Mouse (Mus musculus) heart, adult 11 months (tissue): Measurements from ENCODE around the gene Ppp2r3c.
A peak's percentile ranks its signal among the peaks of the same experiment; 100 is the strongest.
"Not testable (repeated sequence)": the region's sequence is repeated elsewhere in the genome, so short reads cannot be mapped to it uniquely, and the experiment has no call there.

Experiments used
- DNase-seq: peaks from one replicate; pipeline ENCODE4 v3.0.0; 2022

Gene Ppp2r3c

DNA sequence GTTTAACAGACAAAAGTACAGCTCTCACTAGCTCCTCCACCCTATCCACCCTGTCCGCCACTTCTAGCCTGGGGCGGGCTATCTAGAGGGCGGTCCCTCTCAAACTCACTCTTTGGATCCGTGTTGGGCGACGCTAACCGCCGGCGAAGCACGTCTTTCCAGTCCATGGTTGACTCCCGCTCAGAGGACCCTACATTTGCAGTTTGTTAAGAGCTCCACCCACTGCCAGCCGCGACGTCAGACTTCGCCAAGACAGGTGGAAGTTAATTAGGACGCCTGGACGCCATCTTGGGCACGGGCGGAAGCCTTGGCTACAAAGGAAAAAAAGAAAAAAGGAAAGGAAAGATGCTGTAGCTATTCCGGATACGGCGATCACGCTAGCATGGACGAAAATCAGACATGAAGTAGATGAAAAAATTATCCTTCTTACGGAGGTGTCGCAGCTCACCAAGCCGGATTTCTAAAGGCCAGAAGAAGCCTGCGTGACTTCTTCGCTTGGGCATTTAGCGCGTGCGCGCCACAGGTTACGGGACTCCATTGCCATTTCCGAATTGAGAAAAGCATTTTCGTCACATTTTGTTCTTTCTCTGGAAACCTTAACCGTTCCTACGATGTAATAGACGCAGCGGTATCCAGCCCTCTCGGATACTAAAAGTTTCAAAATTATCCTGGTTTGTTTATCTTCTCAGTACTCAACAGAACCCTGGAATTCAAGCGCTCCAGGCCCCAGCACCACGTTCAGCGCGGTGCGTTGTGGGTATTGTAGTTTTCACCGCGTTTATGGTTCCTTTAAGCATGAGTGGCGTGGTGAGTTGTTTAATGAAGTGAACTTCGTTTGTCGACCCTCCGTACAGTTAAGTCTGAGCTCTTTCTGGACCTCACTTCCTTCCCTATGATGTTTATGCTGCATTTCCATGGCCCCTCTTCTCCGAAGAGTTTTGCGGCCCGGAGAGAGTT is at the start of gene Ppp2r3c:
Gene Ppp2r3c (minus strand): TSS at position 514 of the 957 bp plus-strand sequence.
- peak; percentile 99 for DNase-seq

DNA sequence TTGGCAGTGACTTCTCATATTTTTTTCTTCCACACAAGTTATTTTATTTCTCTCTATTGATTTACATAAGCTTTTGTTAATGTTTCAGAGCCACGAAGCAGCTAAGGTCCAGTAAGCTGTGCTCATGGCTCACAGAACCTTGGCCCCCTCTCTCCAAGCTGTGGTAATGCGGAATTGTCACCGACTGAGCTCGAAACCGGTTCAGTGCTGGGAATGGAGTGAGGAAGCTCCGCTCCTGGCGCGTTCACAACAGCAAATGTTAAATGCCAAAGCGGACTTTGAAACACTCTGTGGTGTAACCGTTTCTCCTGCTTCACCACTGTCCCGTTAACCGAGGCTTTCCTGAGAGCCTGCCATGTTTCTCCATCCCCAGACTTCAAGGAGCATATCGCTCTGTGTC is 41.8 kb upstream of the Ppp2r3c start:
- peak; percentile 87 for DNase-seq

DNA sequence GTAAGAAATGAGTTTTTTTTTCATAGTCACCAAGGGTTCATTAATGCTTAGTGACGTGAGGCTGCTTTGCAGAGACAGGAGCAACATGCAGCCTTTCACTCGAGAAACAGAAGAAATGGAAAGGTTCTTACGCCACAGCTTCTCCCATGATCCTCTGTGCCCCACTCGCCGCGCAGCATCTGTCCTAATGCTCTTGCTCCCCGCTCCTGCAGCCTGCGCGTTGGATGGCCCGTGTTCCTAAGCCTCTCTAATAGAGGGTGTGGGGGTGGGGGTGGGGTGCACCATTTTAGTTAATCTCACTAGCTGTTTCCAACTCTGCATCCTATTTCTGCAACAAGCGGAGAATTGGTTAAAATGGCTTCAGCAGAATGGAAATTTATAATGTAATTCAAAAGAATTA is 41.2 kb upstream of the Ppp2r3c start:
- no peak for DNase-seq

DNA sequence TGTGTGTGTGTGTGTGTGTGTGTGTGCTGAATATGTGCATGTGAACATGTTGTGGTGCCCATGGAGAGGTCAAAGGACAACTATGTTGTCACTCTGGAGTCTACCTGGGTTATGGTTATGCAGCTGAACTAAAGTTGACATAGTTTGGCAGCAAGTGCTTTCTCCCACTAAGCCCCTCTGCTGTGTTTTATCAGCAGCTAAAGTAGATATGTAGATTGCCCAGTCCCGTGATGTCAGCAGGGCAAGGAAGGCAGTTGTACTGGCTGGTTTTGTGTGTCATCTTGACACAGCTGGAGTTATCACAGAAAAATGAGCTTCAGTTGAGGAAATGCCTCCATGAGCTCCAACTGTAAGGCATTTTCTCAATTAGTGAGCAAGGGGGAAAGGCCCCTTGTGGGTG is 40.2 kb upstream of the Ppp2r3c start:
- DNase-seq = peak; percentile 42

DNA sequence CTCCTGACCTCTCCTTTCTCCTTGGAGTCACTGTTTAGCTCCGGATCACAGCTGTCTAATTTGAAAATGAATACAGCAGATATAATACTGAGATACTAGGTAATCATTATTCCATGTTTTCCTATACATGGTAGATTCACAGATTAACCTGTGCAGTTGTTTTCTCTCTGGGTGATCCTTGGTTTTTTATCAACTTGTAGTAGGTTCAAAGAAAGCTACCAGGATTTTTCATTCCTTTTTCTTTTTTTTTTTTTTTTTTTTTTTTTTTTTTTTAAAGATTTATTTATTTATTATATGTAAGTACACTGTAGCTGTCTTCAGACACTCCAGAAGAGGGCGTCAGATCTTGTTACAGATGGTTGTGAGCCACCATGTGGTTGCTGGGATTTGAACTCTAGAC is 35.7 kb upstream of the Ppp2r3c start:
- not testable (repeated sequence) for DNase-seq

DNA sequence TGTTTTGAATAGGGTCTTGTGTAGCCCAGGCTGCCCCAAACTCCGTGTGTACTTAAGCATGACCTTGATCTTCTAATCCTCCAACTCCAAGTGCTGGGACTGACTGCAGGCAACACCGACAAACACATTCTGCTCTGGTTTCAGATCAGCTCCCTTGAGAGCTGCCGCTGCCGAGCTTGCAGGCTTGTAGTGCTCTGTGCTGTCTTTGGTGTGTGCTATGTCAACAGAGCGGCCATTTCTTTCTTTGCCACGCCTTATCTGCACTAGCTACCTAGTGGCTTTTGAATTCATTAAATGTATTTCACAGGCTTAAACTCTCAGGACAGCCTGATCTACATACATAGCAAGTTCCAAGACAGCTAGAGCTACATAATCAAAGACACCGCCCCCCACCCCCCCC is 30.9 kb upstream of the Ppp2r3c start:
- no peak for DNase-seq

DNA sequence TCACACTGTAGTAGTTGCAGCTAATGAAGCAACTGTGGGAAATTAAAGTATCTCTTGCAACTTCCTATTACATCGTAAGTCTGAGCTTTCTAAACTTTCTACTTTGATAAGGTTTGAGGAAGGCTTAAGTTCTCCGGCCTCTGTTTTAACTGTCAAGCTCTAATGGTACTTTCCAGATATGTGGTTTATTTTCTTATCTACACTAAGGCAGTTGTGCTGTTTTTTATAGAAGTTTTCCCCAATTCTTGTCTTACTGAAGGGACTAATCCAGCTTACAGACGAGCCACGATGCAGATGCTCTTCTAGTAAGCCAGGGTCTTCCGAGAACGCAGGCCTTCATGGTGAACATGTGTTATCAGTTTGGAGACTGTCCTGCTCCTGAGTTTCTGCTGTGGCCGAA is 26.6 kb upstream of the Ppp2r3c start:
- DNase-seq = no peak

DNA sequence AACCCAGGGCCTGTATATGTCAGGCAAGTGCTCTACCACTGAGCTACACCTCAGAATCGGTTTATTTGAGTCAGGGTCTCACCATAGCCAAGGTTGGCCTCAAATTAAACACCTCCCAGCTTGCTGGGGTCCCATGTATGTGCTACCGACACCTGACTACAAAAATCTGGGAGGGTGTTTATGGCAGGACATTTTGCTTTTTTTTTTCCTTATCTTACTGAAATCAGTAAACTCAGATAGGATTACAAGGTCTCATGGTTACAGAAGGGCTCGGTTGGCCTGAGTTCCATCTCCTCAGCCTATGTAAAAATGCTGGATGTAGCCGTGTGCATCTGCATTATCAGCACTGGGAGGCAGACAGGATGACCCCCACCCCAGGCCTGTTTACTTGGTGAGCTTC is 26.0 kb upstream of the Ppp2r3c start:
- no peak for DNase-seq

DNA sequence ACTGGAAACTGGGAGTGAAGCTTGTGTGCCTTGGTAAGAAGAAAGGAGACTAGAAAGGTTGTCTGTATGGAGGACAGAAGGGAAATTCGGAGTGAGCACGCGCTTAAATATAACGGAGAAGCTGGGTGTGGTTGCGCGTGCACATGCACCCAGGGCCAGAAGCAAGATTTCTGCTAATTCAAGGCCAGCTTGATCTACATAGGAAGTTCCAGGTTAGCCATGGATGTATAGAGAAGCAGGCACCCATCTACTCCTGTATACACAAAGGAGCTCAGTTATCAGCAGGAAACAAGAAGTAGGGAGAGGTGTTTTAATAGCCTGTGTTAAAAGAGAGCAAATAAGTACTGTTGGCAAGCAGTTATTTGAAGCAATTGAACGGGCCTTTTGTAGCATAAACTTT is 22.9 kb upstream of the Ppp2r3c start:
- peak; percentile 77 for DNase-seq

DNA sequence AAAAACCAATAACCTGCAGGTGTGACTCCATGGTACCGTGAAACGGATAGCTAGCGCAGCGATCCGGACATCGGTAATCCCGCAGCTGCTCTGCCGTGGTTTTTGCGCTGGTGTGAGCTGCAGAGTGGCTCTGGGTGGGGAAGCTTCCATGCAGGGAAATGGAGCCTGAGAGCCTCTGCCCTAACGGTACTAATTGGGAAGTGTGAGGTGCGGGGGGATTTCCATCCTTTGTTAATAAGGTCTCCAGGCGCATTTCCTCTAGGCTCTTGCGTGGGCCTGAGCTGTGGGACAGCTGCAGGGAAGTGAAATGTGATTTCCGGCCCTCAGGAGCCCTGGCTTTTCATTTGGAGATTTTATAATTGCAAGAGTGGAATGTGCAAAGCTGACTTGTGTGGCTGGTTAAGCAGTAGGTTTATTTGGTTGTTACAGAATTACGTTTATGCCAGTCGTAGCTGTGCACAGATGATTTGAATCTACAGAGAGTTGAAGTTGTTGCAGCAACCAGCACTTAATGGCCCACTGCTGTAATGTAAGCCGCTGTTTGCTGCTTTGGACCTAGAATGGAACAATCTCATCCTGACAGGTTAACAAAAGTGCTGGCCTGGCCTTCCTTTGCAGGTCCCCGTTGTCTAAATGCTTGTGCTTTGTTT is 19.0 kb upstream of the Ppp2r3c start:
- peak; percentile 97 for DNase-seq

DNA sequence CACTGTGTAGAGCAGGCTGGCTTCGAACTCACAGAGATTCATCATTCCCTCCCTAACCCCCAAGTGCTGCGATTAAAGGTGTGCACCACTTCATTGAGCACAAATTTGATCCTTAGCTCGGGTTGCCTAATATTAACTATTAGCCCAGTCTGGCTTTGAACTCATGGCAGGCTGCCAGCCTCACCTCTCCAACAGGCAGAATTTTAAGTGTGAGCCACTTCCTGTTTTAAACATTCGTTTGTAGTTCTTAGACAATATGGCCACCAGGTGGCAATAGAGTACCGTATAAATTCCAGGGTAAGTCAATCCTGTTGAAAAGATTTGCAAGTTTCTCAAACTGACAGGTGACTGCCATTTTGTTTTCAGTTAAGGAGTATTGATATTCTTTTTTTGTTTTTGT is 12.4 kb upstream of the Ppp2r3c start:
- peak; percentile 93 for DNase-seq

DNA sequence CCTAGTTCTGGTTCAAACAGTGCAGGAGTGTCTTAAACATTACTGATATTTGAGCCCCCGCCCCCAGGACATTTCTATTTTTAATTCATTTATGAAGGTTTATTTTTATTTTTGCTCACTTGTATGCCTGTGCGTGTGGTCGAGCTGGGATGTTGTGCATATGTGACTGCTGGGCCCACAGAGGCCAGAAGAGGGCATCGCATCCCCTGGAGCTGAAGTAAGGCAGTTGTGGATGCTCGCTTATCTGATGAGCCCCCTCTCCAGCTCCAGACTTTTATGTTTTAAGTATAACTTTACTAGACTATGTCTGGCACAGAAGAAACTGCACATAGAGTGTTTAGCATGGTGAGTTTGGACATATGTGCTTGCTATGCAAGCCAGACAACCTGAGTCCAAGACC is 11.1 kb upstream of the Ppp2r3c start:
- peak; percentile 76 for DNase-seq

DNA sequence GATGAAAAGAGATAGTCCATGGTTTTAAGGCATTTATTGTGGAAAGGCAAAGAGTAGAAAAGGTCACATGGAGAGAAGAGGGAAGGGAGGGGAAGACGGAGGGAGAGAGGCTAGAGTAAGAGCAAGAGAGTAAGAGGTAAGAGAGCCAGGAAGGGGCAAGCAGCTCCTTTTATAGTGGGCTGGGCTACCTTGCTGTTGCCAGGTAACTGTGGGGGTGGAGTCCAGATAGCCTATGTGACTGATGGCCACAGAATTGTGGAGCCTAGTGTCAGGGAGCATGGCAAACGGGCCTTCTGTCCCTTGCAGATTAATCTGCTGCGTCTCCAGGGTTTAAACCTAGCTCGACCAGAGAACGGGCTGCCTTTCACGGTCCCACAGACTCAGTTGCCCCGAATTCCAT is 9.0 kb upstream of the Ppp2r3c start:
- peak; percentile 72 for DNase-seq

DNA sequence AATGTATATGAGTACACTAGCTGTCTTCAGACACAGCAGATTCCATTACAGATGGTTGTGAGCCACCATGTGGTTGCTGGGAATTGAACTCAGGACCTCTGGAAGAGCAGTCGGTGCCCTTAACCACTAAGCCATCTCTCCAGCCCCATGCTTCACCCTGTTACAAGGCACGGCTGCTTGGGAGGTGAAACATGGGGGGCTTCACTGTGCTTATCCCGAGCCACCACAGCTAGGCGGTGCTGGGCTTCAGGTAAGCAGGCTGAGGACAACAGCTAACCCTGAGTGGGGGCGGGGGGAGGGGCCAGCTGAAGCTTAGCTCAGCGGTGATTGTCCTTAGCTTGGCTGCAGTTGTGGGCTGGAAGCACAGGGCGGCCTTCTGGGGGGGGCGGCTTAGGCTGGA is 6.7 kb upstream of the Ppp2r3c start:
- DNase-seq = peak; percentile 82

DNA sequence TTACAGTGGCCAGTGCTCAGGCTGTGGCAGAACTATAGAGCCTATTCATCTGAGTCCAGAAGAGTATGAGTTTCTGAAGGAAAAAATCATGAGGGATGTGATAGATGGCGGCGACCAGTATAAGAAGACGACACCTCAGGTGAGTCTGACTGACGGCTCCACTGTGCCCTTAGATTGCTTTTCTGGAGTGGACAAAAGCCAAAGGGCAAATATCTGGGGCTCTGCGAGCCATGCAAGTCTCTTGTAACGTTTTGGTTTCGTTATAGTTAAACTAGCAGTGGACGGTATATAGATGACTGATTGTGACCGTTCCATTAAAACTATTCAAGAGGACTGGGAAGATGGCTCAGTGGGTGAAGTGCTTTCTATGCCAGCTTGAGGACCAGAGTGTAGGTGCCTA is 5.9 kb upstream of the Ppp2r3c start:
- DNase-seq = peak; percentile 64

DNA sequence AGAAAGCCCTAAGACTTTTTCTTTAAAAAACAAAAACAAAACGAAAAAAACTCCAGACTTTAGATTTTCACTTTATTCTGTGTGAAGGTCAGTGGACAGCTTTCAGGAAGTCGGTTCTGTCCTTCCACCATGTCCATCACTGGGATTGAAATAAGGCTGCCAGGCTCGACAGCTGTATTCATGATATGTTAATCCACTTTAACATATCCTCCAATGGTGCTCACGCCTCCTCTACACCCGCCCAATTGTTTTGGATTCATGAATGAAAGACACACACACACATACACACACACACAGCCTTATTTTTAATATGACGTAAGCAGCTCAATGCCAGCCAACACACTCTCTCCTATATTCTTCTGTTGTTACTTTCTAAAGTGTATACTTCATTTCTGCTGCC is 4.8 kb upstream of the Ppp2r3c start:
- peak; percentile 80 for DNase-seq

DNA sequence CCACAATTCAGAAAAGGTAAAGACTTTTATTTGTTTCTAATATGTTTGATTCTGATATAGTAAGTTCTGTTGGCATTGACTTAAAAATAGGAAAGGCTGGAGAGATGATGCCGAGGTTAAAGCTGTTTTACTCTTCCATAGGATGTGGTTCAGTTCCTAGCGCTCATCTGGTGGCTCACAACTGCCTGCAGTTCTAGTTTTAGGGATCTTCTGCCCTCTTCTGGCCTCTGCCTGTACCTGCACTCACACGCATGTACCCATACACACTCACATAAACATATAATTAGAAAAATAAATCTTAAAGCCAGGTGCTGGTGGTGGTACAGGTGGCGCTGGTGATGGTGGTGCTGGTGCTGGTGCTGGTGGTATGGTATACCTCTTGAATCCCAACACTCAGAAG is 3.6 kb upstream of the Ppp2r3c start:
- DNase-seq = peak; percentile 73

DNA sequence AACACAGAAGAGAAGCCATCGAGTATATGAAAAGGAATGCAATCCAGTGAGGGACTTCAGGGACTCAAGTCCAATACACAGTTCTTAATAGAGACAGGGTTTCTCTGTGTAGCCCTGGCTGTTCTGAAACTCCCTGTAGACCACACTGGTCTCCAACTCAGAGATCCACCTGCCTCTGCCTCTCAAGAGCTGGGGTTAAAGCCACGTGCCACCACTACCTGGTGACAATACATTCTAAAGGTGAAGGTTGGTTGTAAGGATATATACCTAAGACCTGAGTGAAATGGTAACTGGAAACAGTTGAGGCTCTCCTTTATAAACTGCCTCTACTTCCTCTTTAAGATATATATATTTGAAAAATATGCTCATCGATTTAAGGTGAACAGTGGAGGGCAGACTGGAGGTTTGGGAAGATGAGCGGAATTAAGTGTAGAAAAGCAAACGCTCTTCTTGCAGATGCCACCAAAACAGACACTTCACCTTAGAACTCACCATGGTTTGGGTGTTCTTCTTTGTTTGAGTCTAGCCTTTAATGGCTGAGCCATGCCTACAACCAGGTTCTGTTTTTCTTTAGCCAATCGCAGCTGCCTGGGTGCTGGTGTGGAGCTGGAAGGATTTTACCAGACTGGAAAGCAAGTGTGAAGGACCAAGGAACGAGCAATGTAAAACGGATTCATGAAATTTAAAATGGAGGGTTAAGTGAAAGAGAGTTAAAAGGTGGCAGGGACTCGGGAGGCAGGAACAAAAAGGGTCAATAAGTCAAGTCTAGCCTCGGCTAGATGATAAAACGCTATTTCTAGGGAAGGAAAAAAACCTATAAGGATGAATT is 1.1 kb downstream of the Ppp2r3c start:
- peak; percentile 88 for DNase-seq

DNA sequence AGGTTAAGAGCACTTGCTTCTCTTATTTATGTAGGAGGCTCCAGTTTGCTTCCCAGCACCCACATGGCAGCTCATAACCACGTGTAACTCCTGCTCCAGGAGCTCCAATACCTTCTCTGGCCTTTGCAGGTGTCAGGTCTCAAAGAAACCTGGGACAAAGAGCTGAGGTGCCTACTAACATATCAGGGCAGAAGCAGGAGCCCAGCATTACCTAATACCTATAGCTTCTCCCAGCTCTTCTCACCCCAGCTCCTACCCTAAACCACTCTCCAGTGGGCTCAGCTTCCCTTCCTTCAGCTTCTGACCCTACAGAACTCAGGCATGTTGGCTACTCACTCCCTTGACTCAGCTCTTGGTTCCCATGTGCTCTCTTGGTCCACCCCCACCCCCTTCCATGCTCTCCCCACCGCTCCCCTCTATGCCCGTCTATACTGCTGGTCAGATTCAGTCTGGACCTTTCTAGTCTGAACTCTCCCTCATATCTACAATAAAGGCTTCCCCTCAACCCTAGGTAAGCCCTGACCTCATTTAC is 1.9 kb downstream of the Ppp2r3c start:
- DNase-seq = peak; percentile 81

DNA sequence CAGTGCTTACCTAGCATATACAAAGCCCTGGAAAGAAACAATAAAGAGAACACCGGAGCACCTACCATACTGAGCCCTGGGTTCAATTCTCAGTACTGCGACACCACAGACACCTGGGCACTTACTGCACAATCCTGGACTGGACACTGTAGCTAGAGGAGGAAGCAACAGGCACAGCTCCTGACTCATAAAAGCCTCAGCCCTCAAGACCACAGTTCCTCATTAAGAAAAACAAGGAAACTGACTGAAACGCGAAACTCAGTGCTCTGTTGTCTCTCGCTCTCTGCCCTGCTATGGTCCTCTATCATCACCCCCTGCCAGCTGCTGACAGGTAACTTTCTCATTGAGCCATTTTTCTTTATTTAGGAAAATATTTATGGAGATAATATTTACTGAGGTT is 3.5 kb downstream of the Ppp2r3c start, which contains the start of gene 1110008L16Rik:
Gene 1110008L16Rik (plus strand): TSS at position 242 of the 400 bp plus-strand sequence.
- DNase-seq = no peak

DNA sequence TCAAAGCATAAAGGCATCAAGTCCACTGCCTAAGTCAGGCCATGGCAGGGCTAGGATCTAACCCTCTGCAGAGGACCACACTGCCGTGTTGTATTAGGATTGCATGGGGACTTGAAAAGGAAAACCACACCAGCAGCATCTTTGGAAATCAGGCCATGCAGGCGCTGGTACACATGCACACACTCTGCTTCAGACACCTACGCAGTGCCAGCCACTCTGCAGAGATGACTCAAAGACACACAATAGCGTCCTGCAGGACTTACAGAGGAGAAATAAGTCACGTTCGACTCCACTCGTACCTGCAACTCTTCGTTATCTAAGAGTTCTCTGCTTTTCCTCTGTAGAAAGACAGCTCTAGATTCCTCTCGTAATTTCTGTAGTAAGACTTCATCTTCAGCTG is 4.7 kb downstream of the Ppp2r3c start:
- no peak for DNase-seq

DNA sequence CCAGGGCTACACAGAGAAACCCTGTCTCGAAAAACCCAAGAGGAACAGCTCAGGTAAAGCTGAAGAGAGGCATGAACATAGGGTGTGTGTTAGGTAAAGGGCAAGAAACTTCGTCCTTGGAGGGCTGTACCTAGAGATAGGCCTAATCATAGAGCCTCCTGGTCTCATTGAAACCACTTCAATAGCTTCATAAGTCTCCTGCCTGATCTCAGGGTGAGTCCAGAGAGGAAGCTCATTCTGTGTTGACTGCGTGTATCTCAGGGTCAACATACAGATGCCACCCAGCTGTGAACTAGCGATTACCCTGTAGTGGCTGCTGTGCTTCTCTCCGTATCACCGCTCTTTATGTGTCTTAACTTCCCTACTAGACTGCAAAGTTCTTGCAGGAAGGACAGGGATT is 25.2 kb downstream of the Ppp2r3c start:
- DNase-seq = not testable (repeated sequence)

DNA sequence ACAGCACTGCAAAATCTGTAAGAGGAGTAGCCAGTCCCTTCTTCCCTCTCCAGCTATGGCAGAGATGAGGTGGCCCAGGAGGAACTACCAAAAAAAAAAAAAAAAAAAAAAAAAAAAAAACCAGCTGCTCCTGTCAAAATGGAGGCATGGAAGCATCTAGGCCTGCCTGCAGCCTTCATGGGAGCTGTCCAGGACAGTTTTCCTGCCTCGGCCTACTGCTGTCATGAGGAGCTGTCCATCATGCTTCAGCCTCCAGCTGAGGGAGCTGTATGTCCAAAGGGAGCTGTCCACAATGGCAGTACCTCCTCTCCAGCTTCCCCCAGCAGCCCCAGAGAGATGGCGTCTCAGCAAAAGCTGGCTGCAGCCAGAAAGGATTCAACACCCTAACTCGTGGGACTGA is 30.6 kb downstream of the Ppp2r3c start:
- DNase-seq = no peak
